Mouse (Mus musculus): ENCODE data around the gene Mast3.

The Mast3 gene

GRCm38 (mm10) chr8:70776496-70777444 lies 28.1 kb downstream of the Mast3 start, which contains the start of gene Pik3r2:
Pik3r2 (minus strand) TSS chr8:70776713.
- peak; percentile 97 to 98 for DNase-seq (ENCODE audit: low spot score in 2 of 2)

GRCm38 (mm10) chr8:70775851-70776495 lies 28.9 kb downstream of the Mast3 start:
- no peak for DNase-seq (ENCODE audit: low spot score in 2 of 2)

DNA sequence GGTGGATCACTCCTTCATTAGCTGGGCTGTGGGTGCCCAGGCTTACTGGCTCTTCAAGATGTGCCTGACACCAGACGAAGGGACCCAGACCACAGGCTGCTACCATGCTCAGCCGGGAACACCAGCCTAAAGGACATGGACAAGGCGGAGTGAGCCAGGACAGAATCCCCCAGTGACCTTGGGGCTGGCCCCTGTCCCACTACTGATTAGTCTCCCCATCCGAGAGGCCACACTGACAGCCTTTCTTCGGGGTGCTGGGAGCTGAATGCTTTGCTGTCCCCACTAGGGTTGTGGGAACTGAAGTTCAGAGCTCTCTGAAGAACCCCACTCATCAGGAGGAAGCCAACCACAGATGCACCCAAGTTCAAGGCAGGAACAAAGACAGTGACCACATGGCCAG lies 29.6 kb downstream of the Mast3 start:
- no peak for DNase-seq (ENCODE audit: low spot score in 2 of 2)

GRCm38 (mm10) chr8:70774740-70775139 lies 30.1 kb downstream of the Mast3 start:
- no peak for DNase-seq (ENCODE audit: low spot score in 2 of 2)

DNA sequence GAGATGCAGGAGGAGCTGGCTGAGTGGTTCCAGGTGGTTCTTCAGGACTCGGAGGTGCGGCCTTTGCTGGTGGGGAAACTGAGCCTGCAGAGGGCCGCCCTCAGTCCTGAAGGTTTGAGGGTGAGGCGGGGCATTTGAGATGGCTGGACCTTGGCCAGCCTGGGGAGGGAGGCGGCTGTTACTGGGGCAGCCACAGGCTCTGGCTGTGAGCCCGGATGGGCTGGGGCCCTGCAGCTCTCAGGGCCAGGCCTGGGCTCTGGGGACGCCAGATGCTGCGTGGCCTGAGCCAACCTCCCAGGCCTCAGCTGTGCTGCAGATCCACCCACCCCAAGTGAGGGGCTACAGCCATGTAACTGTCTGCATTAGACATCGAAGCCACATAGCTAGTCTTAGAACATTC lies 31.0 kb downstream of the Mast3 start:
- no peak for DNase-seq (ENCODE audit: low spot score in 2 of 2)

GRCm38 (mm10) chr8:70773410-70773809 lies 31.4 kb downstream of the Mast3 start:
- DNase-seq (ENCODE audit: low spot score in 2 of 2), result no peak

GRCm38 (mm10) chr8:70772890-70773289 lies 32.0 kb downstream of the Mast3 start:
- DNase-seq (ENCODE audit: low spot score in 2 of 2), result no peak

- no peak for DNase-seq (ENCODE audit: low spot score in 2 of 2)
Observed at GRCm38 (mm10) chr8:70772075-70772474, 32.8 kb downstream of the Mast3 start.

GRCm38 (mm10) chr8:70771217-70771616 lies 33.6 kb downstream of the Mast3 start:
- DNase-seq (ENCODE audit: low spot score in 2 of 2), result no peak

- DNase-seq (ENCODE audit: low spot score in 2 of 2), result no peak
Observed at GRCm38 (mm10) chr8:70770748-70771147, 34.1 kb downstream of the Mast3 start.

GRCm38 (mm10) chr8:70769858-70770257 lies 35.0 kb downstream of the Mast3 start:
- no peak for DNase-seq (ENCODE audit: low spot score in 2 of 2)

DNA sequence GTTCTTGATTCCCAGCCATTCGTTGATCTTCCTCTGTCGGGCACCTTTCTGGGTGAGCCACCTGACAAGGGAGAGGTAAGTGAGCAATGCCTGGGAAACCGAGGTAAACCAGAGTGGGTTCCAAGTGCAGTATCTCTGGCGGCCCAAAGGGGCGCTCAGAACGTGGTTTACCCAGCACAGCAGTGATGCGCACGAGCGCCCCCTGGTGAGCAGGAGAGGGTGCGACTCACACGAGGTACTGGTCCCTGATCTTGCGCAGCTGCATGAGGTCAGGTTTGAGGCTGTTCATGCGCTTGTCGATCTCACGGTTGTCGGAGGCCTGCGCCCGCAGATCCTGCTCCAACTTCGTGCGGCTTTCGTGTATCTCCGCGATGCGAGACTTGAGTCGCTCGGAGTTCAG lies 35.5 kb downstream of the Mast3 start:
- peak; percentile 98 for DNase-seq (ENCODE audit: low spot score in 2 of 2)

DNA sequence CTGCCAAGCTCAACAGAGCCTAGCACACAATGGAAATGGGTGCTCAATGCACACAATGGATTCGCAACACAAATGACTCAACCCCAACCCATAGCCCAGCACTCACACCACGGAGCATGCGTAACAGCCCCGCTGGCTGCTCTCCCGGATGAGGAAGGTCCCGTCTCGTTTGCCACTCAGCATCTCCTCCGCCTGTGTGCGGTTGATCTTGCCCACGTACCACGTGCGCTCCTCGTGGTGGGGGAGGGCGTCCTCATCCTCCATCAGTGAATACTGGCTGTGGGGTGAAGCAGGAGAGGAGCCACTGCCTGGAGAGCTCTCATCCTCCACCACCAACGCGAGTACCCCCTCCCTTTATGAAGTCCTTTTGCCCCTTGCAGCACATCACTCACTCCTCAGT lies 35.9 kb downstream of the Mast3 start:
- no peak for DNase-seq (ENCODE audit: low spot score in 2 of 2)

GRCm38 (mm10) chr8:70768231-70768776 lies 36.5 kb downstream of the Mast3 start:
- no peak for DNase-seq (ENCODE audit: low spot score in 2 of 2)

GRCm38 (mm10) chr8:70767503-70767902 lies 37.4 kb downstream of the Mast3 start:
- no peak for DNase-seq (ENCODE audit: low spot score in 2 of 2)

DNA sequence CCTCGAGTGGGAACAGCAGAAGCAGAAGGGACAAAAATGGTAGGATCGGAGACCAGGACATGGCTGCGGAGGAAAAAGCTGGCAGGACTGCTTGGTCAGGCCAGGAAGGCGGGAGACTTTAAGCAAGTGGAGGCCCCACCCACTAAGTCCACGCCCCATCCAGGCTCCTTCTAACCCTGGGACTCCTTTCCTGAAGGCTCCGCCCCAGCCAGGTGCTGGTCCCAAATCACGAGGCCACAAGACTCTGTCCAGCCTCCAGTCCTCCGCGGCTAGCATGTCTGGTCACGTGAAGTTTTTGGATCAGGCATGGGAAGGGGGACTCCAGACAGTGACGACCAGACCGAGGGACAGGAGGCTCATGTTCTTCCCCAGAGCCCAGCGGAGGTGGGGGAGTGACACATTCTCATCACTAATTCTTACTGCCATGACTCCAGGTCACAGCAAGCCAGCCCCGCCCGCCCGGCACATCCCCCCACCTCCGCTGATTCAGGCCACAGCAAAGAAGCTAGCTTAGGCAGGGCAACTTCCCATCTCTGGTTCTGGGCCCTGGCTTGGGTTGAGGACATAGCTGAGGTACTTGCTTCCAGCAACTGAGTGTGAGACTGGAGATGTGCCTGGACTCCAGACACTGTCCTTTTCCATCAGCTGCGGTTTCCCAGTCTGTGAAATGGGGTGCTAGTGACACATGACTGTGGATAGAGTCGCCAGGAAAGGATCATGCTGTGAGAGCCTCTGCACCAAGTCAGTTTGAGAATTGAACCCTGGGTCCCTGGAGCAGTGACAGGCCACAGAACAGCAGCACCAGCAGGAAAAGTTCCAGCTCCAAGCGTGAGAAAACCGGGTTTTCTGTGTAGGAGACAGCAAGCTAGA lies 38.0 kb downstream of the Mast3 start:
- no peak for DNase-seq (ENCODE audit: low spot score in 2 of 2)

- DNase-seq (ENCODE audit: low spot score in 2 of 2), result no peak
Observed at GRCm38 (mm10) chr8:70765838-70766570, 38.9 kb downstream of the Mast3 start.

DNA sequence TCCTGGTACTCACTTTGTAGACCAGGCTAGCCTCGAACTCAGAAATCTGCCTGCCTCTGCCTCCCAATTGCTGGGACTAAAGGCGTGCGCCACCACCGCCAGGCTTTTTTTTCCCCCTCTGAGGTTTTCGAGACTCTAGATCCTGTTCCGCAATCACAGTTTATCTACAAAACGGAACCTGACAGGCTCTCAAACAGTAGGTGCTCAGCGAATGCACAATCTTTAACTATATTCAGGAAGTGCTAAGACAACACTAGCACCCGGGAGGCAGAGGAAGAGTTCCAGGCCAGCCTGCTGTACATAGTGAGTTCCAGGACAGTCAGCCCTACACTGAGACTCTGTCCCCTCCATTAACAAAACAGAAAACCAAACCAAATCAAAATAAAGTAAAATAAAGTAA lies 39.5 kb downstream of the Mast3 start:
- no peak for DNase-seq (ENCODE audit: low spot score in 2 of 2)

GRCm38 (mm10) chr8:70764676-70765075 lies 40.2 kb downstream of the Mast3 start:
- no peak for DNase-seq (ENCODE audit: low spot score in 2 of 2)

DNA sequence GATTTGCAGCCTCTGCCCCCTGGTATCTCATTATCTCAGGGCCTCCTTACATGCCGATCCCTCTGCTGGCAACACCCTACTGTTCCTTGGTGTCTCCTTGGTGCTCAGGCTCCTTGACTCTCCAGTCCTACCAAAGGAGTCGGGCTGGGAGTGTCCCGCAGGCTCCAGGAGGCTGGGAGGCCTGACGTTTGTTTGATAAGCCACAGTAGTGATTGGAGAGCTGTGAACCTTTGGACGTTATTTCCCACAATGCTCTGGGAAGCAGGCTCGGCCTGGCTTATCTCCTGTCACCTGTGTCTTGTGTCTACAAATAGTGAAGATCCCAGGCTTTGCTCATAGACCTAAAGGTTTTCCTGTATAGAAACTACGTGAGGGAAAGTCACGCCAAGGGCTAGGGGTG lies 40.8 kb downstream of the Mast3 start:
- DNase-seq (ENCODE audit: low spot score in 2 of 2), result no peak

- peak in 1 of 2 experiments; percentile 67 for DNase-seq (ENCODE audit: low spot score in 2 of 2)
Observed at GRCm38 (mm10) chr8:70763354-70763753, 41.5 kb downstream of the Mast3 start.
